Mouse (Mus musculus) megakaryocyte, embryonic 14.5 days (primary cell): Measurements from ENCODE around the gene Prrg2.

ENCODE experiments used
- FLI1 ChIP-seq: IDR thresholded peaks from 2 replicates; pipeline ENCODE4 v1.6.1; 2012; ENCODE audit warnings: low read length, inconsistent platforms, mixed read lengths
- GATA1 ChIP-seq: IDR thresholded peaks from 3 replicates; pipeline ENCODE4 v1.6.1; 2012; ENCODE audit warnings: mixed read lengths, low read length, inconsistent platforms, borderline replicate concordance

- TF ChIP-seq GATA1, result no peak
- TF ChIP-seq FLI1, result no peak
Measured at GRCm38 (mm10) chr7:45104941-45105340, 42.5 kb upstream of the Prrg2 start.
